Mouse (Mus musculus) bone marrow macrophage, adult 2 months (primary cell): Measurements from ENCODE around the gene Tcf25.

Experiments
- CTCF ChIP-seq: IDR thresholded peaks from 2 replicates; pipeline ENCODE4 v1.5.1; 2012; ENCODE audit warnings: low read depth, mild to moderate bottlenecking, low read length, moderate library complexity
- POLR2A ChIP-seq: IDR thresholded peaks from 2 replicates; pipeline ENCODE4 v1.6.1; 2012; ENCODE audit warnings: mild to moderate bottlenecking, low read depth, low read length, borderline replicate concordance

DNA sequence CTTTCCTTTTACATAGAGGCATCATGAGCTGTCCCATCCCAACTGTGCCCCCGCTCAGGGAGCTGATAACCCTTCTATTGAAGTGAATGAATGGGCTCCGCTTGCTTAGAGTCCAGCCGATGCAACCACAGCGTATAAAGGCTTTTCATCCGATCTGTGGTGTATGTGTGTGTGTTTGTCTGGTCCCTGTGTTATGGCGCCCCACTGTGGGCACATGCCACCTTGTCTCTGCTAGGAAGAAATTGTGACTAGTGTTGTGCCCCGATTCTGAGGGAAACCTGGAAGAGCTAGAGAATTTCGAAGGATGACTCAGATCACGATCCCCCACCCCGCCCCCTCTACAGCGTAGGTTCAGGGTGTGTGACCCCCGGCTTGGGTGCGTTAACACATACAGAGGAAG is 20.8 kb upstream of the Tcf25 start:
- TF ChIP-seq CTCF = peak; percentile 50; the same call in 1 of the 2 replicates
- TF ChIP-seq POLR2A = no peak
